Mouse (Mus musculus) layer of hippocampus, postnatal 10 days (tissue): ENCODE measurements around the gene Sox8. TPM values are rescaled to one million over a fixed set of nuclear protein-coding genes. Genes with fewer than 3 reads are reported as not detected.

Experiments
- DNase-seq, 2 experiments: peaks; one replicate each; pipeline ENCODE4 v3.0.0; 2021; ENCODE audit warnings: low spot score in 2 of 2
- total RNA-seq, 2 experiments: library from RNA; stranded (reverse); gene quantifications; 2 replicates each; pipeline ENCODE4 v1.2.3; 2021

Gene Sox8
- total RNA-seq, 2 experiments from 2014 or later, result 62.7 to 66.3 TPM

DNA sequence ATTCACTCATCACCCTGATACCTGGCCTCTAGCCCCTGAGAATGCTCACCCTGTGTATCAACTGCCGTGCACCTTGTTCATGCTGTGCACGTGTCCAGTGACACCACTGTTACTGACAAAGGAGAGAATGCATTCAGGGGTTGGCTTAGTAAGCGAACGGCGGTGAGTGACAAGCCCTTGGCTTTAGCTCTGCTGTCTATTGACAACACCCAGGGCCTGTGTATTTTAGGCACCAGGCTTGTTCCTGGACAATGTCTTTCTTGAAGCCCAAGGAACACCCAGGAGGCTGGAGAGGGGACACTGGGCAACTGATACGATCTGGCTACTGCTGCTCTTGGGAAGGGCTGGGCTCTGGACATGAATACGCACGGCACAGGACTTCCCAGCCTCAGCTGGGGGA is 11.6 kb upstream of the Sox8 start:
- no peak for DNase-seq

GRCm38 (mm10) chr17:25579332-25580047 is 9.0 kb upstream of the Sox8 start:
- no peak for DNase-seq

DNA sequence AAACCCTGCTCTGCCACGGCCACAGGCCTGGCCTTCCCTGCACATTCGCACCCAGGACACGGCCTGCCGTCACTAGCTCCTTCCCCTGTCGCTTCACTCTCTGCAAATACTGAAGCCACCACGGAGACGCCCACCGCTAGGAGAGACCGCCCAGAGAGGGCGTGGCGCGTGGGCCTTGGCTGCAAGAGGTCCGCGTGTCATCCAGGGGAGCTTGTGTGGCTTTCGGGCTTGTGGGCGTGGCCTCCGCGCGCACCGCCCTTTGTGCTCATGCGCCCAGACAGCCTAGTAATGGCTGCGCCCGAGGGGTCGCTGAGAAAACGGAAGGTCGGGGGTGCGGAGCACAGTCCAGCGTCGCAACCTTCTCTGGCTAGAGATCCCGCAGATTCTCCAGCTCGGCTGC is 8.4 kb upstream of the Sox8 start, which contains the start of gene Lmf1:
Gene Lmf1 (plus strand): TSS at position 166 of the 400 bp plus-strand sequence.
- DNase-seq, result peak; percentile 92 to 95

- DNase-seq, result no peak
These were observed 7.2 kb upstream of the Sox8 start for GRCm38 (mm10) chr17:25577702-25578101.

DNA sequence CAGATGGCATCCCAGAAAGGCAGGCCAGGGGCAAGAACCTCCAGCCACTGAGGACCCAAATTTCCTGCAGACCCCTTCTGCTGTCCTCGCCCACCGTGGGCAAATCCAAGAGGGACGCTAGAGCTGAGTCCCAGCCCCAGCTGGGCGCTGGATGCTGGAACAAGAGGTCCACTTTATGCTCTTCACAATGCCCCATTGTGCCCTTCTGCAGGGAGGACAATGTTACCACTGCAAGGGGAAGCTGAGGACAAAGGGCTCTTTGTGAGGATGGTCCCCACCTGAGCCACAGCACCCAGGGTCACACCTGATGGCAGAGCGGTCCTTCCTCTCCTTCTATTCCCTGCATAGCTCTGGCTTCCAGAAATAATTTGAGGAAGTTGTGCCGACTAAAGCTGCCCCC is 6.8 kb upstream of the Sox8 start:
- DNase-seq, result no peak

GRCm38 (mm10) chr17:25576034-25576433 is 5.5 kb upstream of the Sox8 start:
- no peak for DNase-seq

- DNase-seq, result peak; percentile 61 to 71
These were observed 4.9 kb upstream of the Sox8 start for GRCm38 (mm10) chr17:25575208-25575971.

DNA sequence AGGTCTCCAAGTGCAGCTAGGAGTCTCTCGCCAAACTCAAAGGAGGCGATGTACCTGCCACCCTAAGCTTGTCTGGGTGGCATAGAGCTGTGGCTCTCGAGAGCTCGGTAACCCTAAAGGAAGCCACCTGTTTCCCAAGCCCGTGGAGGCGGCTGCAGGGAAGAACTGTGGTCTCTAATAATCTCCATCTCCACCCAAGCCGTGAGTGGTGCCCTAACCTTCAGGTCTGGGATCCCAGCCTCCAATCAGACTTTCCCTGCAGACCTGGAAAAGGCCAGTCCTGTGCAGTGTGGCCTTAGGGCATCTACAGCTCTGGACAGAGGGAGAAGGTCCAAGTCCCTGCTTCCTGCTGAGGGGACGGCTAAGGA is 951 bp upstream of the Sox8 start:
- no peak for DNase-seq

DNA sequence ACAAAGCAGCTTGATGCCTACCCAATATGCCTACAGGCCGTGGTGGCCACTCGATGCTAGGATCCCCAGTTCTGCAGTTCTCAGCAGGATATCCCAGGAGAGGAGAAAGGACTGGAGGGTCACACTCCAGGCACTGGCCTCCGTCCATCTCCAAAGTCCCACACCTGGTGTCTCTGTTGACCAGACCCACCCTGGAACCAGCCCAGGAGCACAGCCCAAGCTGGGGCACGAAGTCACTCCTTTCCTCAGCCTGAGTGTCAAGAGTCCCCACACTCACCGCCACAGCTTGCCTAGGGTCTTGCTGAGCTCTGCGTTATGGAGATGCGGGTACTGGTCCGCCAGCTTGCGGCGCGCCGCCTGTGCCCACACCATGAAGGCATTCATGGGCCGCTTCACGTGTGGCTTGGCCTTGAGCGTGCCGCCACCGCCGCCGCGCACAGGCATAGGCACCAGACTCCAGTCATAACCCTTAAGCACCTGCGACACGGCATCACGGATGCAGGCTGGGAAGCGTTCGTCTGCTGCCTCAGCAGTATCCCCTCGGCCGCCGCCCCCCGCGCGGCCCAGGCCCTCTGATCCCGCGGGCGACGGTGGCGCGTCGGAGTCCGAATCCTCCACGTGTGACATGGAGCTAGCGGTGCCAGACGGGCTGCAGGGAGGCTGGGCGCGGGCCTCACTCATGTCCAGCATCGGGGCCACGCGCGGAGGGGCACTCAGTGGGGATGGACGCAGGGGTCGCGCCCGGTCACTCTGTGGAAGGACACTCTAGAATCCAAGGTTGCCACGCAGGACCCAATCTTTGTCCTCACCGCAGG is 446 bp downstream of the Sox8 start:
- DNase-seq, result peak; percentile 42 to 49

DNA sequence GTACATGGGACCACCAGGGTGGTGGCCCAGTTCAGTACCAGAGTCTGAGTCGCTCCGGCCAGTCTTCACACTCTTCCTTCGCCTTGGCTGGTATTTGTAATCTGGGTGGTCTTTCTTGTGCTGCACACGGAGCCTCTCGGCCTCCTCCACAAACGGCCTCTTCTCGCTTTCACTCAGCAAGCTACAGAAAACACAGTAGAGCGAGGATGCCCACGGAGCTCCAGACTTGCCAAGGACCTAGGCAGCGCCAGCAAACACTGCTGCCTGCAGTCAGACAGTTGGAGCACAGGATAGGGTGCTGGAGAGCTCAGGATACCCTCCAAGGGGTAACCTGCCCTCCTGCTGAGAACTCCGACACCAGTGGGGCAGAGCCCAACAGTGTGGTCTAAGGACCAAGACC is 1.6 kb downstream of the Sox8 start:
- DNase-seq, result no peak

- DNase-seq, result peak; percentile 64 to 75
These were observed 2.3 kb downstream of the Sox8 start for GRCm38 (mm10) chr17:25568206-25568605.

- DNase-seq, result peak; percentile 86 to 88
These were observed 2.7 kb downstream of the Sox8 start for GRCm38 (mm10) chr17:25567745-25568144.

DNA sequence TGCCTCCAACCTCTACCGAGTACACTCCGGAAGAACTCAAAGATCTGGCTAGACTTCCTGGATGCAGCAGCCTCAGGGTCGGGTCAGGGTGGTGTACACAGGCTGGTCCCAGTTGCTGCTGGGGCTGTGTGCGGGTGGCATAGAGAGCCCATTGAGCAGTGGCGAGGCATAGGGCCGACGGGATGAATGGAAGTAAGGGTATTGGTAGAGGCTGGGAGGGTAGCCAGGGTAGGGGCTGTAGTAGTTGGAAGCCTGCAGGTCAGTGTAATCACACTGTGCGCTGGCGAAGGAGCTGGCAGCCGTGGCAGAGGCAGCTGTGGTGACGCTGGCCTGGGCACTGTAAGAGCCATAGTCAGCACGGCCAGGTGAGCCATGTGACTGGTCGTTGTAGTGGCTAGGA is 3.2 kb downstream of the Sox8 start:
- peak; percentile 44 to 63 for DNase-seq

DNA sequence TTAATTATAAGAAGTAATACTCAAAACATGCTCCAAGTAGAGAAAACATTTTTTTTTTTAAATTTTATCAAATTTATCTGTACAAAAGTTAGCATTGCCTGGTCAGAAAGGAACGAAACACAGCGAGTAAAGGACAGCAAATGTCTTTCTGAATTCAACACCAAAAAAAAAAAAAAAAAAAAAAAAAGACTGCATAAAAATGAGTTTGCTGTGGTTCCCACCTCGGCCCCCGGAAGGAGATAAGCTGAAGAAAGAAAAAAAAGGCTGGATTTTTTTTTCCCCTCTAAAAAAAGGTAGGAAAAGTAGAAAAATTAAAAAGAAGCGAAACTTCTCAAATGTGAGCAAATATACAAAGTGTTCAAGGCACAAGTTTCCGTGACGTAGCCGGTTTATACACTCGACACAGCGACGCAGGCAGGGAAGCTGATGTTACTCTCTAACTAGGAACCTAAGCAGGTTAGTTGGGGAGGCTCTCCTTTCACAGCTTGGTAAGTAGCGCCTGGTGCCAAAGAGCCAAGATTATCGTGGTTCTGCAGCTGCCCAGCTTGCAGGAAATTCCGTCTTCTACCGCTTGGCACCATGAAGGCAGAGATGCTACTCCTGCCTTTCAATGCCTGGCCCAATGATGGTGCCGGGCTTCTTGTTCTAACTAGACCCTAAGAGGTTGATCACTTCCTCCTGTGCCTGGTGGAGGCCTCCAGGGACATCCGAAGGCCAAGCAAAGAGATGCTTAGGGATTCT is 4.5 kb downstream of the Sox8 start:
- no peak for DNase-seq

- DNase-seq, result peak; percentile 50 to 69
These were observed 5.2 kb downstream of the Sox8 start for GRCm38 (mm10) chr17:25565244-25565643.

GRCm38 (mm10) chr17:25564481-25564880 is 6.0 kb downstream of the Sox8 start:
- DNase-seq, result peak; percentile 47 to 64

- DNase-seq, result peak; percentile 68 to 78
These were observed 9.1 kb downstream of the Sox8 start for GRCm38 (mm10) chr17:25561223-25562028.

DNA sequence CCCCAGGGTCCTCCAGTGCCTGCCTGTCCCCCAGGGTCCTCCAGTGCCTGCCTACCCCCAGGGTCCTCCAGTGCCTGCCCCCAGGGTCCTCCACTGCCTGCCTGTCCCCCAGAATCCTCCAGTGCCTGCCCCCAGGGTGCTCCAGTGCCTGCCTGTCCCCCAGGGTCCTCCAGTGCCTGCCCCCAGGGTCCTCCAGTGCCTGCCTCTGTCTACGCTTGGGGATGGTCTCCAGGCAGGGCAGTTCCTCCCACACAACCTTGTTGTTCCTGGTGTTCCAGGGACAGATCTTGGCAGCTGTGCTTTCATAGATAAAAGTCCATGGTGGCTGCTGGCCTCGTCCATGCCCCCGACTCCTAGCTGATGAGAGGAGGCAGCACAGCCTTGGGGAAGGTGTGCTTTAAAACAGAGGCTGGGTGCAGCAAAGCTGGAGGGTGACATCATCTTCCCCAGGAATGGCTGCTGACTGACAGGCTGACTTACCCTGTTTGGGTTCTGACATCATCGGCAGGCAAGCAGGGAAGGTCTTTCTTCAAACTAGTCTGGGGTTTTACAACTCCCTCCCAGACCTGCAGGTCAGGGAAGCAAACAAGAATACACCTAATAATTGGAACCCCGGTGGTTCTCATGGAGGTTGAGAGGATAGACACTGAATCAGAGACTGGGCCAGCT is 9.8 kb downstream of the Sox8 start:
- DNase-seq, result no peak

DNA sequence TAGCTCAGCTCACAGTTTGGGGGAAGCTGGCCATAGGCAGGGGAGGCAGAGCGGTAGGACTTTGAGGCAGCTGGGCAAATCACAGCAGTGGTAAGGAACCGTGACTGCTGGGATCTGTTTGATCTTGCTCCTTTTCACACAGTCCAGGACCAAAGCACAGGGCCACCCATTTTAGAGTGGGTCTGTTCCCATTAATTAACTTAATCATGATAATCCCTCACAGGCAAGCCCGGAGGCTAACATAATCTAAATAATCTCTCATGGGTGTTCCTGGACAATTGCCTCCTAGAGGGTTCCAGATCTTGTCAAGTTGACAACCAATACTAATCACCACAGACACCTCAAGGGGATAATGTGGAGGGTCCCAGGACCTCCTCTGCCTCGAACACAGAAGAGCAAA is 10.9 kb downstream of the Sox8 start:
- no peak for DNase-seq
